Mouse (Mus musculus) heart, embryonic 14.5 days (tissue): ENCODE measurements around the gene Trappc6a. TPM values are rescaled to one million over a fixed set of nuclear protein-coding genes. Genes with fewer than 3 reads are reported as not detected.
A peak's percentile ranks its signal among the peaks of the same experiment; 100 is the strongest.

Experiments
- ATAC-seq: fragments of 200-750 bp; cut with Nextera tagmentation; 2 replicates; pipeline ENCODE4 v1.8.0; 2017; ENCODE audit warnings: low read depth, moderate TSS enrichment; ENCODE audit not compliant: insufficient number of reproducible peaks, insufficient read depth, low FRiP score
- H3K27ac ChIP-seq, 2 experiments: fragments of 200-500 bp in 1 of 2; fragments of 300-500 bp in 1 of 2; sonication (generic) in 1 of 2; replicated peaks in 1 of 2; 2 replicates each; pipeline ENCODE4 v1.5.1; 2012 to 2014; ENCODE audit warnings: low read depth in 2 of 2, low read length in 2 of 2, control low read depth in 1 of 2, mild to moderate bottlenecking in 1 of 2, mixed read lengths in 1 of 2; ENCODE audit not compliant: control insufficient read depth in 1 of 2, insufficient read depth in 1 of 2
- H3K27me3 ChIP-seq: fragments of 300-500 bp; sonication (generic); 2 replicates; pipeline ENCODE4 v1.6.1; 2014; ENCODE audit warnings: mild to moderate bottlenecking, low read length, control low read depth; ENCODE audit not compliant: control insufficient read depth, insufficient read depth
- H3K36me3 ChIP-seq: fragments of 300-500 bp; sonication (generic); 2 replicates; pipeline ENCODE4 v1.6.1; 2014; ENCODE audit warnings: mild to moderate bottlenecking, control low read depth, low read length, mixed read lengths; ENCODE audit not compliant: control insufficient read depth, insufficient read depth
- H3K4me1 ChIP-seq, 2 experiments: fragments of 200-500 bp in 1 of 2; fragments of 300-500 bp in 1 of 2; sonication (generic) in 1 of 2; 2 replicates each; pipeline ENCODE4 v1.6.1; 2012 to 2014; ENCODE audit warnings: low read length in 2 of 2, control low read depth in 1 of 2, mixed read lengths in 1 of 2; ENCODE audit not compliant: control insufficient read depth in 2 of 2, insufficient read depth in 2 of 2
- H3K4me2 ChIP-seq: fragments of 300-500 bp; sonication (generic); 2 replicates; pipeline ENCODE4 v1.6.1; 2014; ENCODE audit warnings: mild to moderate bottlenecking, low read length
- H3K4me3 ChIP-seq, 2 experiments: fragments of 200-500 bp in 1 of 2; fragments of 300-500 bp in 1 of 2; sonication (generic) in 1 of 2; 2 replicates each; pipeline ENCODE4 v1.5.1; 2012 to 2014; ENCODE audit warnings: low read length in 2 of 2, mild to moderate bottlenecking in 2 of 2, control low read depth in 1 of 2, low read depth in 1 of 2, moderate library complexity in 1 of 2; ENCODE audit not compliant: control insufficient read depth in 1 of 2, insufficient read depth in 1 of 2
- H3K9ac ChIP-seq: fragments of 300-500 bp; sonication (generic); 2 replicates; pipeline ENCODE4 v1.6.1; 2014; ENCODE audit warnings: mild to moderate bottlenecking, low read length
- H3K9me3 ChIP-seq: fragments of 300-500 bp; sonication (generic); 2 replicates; pipeline ENCODE4 v1.6.1; 2016; ENCODE audit warnings: low read length, control low read depth; ENCODE audit not compliant: control insufficient read depth
- WGBS: fragments of 180-500 bp; shearing (Covaris S2); extraction: QIAGEN DNeasy Blood & Tissue Kit; methylation state at CpG from one replicate; pipeline ENCODE4 v1.1.7; 2014; 5-methylcytosine and 5-hydroxymethylcytosine counted together
- polyA plus RNA-seq: library from polyadenylated mRNA; unstranded; fragments of >200 nt; fragmentation: Nextera tagmentation; extraction: Ambion mirVana; gene quantifications from 2 replicates; pipeline ENCODE4 v1.2.1, GENCODE M21; 2014

Trappc6a gene
- polyA plus RNA-seq, 1 experiment from 2014 or later = 92.9 TPM

DNA sequence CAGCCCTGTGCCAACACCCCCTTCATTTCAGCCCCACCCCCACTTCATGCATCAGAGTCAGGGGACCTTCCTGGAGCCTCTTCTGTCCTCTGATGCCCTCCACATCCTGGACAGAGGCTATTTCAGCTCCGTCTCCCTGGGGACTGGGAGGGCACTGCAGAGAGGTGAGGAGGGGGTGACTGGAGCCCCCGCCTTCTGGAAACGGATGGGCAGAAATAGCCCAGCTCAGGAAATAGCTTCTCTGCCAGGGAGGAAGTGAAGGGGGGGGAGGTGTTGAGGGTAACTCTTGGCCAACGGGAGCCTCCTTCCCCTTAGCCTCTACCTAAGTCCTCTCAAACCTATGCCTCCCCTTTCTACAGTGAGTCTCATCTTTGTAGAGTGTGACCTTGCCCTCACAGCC is 35.8 kb upstream of the Trappc6a start:
- Histone ChIP-seq H3K4me1 (peaks cover 3 to 8% of the 10 kb centered on the region in 2 experiments; a peak in 3 of 4 replicates), H3K36me3 (no peaks in the 10 kb centered on the region), H3K4me3 (no peak overlapping the region), H3K9me3 (no peaks in the 10 kb centered on the region), H3K9ac (no peak overlapping the region), H3K27ac (no peak overlapping the region), H3K27me3 (peaks cover 55% of the 10 kb centered on the region), H3K4me2 (no peak overlapping the region)
- WGBS = 16% methylated on average over 4 of the region's 4 CpGs
- no peak for ATAC-seq

DNA sequence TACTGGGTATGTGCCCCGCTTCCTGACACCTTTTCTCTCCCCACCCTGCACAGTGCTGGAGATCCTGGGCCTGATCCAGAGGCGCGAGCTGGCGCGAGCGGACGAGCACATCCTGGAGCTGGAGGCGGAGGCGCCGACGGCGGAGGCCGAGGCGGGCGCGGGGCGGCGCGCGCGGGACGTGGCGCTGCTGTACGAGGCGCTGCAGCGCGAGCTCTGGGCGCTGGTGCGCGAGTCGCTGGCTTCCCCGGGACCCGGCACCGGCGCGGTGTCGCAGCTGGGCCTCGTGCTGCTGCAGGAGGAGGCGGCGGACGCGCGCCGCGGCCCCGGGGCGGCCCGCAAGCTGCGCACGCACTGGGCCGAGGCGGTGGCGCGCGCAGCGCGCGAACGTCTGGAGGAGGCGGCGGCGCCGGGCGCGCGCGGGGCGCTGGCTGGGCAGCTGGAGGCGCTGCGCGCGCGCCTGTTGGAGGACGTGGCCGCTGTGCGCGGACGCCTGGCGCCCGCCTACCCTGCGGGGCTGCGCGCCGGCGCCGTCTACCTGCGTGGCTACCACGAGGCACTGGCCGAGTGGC is 34.2 kb upstream of the Trappc6a start:
- WGBS = 1% methylated on average over 78 of the region's 89 CpGs
- H3K4me1 ChIP-seq = peaks cover 8% of the 10 kb centered on the region in 2 experiments; a peak in 3 of 4 replicates
- H3K4me2 ChIP-seq = peak overlapping the region; percentile 92
- peak overlapping the region in 1 of 2 experiments; percentile 57; a peak in 3 of 4 replicates for H3K27ac ChIP-seq
- H3K9me3 ChIP-seq = no peaks in the 10 kb centered on the region
- H3K36me3 ChIP-seq = no peaks in the 10 kb centered on the region
- ATAC-seq = peak; percentile 73
- peak overlapping the region; percentile 55 to 75 for H3K4me3 ChIP-seq
- H3K27me3 ChIP-seq = peaks cover 57% of the 10 kb centered on the region
- peak overlapping the region; percentile 78 for H3K9ac ChIP-seq

DNA sequence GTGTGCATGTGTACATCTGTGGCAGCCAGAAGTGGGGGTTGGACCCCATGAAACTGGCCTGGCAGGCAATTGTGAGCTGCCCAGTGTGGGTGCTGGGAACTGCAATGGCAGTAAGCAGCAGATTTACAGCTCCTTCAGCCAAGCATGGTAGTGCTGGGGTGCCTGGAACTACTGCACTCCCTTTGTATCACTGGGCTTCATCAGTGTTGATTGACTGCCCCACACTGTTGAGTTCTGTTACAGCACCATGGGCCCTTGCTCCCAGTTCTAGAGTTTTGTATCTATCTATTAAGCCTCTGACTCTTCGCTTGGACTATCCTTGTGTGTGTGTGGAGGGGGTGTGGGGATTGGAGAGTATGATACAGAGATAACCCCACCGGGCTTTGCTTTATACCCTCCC is 31.1 kb upstream of the Trappc6a start:
- H3K27ac ChIP-seq = no peak overlapping the region; a peak in 1 of 4 replicates
- no peak overlapping the region for H3K9ac ChIP-seq
- H3K4me3 ChIP-seq = no peak overlapping the region
- H3K9me3 ChIP-seq = no peaks in the 10 kb centered on the region
- peaks cover 32% of the 10 kb centered on the region for H3K27me3 ChIP-seq
- no peaks in the 10 kb centered on the region for H3K36me3 ChIP-seq
- H3K4me1 ChIP-seq = peaks cover 8% of the 10 kb centered on the region in 2 experiments; a peak in 3 of 4 replicates
- H3K4me2 ChIP-seq = no peak overlapping the region
- 45% methylated on average over 2 of the region's 2 CpGs for WGBS
- no peak for ATAC-seq

DNA sequence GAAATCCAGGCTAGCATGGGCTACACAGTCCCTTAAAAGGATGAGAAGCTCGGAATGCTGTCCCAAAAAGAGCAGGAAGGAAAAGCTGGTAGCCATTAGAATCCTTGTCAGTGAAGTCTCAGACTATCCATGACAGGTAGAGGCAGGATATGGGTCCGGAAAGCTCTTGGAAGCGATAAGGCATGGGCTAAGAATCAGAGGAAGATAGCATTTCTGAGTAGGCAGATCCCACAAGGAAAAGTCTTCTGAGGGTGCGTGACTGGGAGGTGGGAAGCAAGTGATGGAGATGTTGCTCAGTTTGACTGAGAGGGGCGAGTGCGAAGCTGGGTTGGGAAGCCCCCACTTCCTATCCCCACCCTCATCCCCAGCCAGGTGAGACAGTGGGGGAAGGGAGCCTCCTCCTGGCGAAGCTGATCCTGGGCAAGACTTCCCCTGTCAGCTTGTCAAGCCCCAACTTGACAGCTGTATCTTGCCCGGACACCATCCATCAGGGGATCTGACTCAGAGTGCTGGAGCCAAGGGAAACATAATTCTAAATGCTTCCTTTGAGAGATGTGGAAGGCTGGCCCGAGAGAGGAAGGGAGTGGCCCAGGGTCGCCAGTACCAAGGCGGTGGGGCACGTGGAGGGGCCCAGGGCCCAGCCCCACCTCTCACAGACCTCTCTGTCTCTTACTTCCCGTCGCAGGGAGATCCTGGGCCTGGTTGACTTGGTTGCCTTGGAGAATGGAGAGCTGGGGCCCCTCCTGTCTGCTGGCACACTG is 30.4 kb upstream of the Trappc6a start:
- ATAC-seq = no peak
- 20% methylated on average over 13 of the region's 14 CpGs for WGBS

DNA sequence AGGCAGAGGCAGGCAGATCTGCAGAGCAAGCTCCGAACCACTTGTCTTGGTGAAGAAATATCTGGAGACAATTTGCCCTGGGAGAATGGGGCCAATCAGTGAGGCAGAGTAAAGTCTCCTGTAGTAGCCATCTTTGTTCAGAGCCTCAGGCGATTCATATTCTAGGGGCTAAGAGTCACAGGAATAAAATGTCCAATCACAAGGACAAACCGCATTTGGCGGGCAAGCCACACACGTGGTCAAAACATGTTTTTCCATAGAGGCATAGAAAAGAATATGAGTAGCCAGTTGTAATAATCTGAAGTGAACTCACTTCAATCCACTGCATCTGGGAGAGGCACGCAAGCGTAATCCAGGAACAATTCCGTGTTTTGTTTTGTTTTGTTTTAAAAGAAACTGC is 24.9 kb upstream of the Trappc6a start:
- H3K27ac ChIP-seq = no peak overlapping the region
- H3K36me3 ChIP-seq = no peaks in the 10 kb centered on the region
- H3K9ac ChIP-seq = no peak overlapping the region
- no peaks in the 10 kb centered on the region for H3K4me1 ChIP-seq
- WGBS = 83% methylated on average over 8 of the region's 8 CpGs
- peaks cover 10% of the 10 kb centered on the region for H3K27me3 ChIP-seq
- H3K4me3 ChIP-seq = no peak overlapping the region
- no peaks in the 10 kb centered on the region for H3K9me3 ChIP-seq
- H3K4me2 ChIP-seq = no peak overlapping the region
- ATAC-seq = no peak

More for the DNA sequence above, 30.4 kb upstream of the Trappc6a start:
- peaks cover 24% of the 10 kb centered on the region for H3K27me3 ChIP-seq
- no peak overlapping the region; a peak in 1 of 4 replicates for H3K27ac ChIP-seq
- H3K4me1 ChIP-seq = peaks cover 4 to 5% of the 10 kb centered on the region in 2 experiments; a peak in 3 of 4 replicates
- H3K9ac ChIP-seq = no peak overlapping the region
- H3K9me3 ChIP-seq = no peaks in the 10 kb centered on the region
- no peak overlapping the region for H3K4me2 ChIP-seq
- H3K4me3 ChIP-seq = no peak overlapping the region
- no peaks in the 10 kb centered on the region for H3K36me3 ChIP-seq

DNA sequence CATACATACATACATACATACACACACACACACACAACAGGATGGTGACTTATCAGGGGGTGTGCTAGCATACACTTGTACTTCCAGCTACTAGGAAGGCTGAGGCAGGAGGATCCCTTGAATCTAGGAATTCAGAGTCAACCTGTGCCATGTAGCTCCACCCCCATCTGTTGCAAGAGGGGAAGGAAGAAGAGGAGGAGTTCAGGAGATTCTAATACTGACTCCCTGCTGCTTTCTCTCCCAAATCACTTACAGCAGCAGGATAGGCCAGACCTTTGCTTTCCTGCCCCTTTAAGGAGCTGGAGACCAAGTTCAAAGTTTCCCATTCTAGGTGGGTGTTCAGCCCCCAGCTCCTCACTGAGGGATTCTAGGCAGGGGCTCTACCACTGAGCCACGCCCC is 22.7 kb upstream of the Trappc6a start:
- 70% methylated on average over 1 of the region's 1 CpGs for WGBS
- no peak for ATAC-seq
- H3K27me3 ChIP-seq = peaks cover 31% of the 10 kb centered on the region

DNA sequence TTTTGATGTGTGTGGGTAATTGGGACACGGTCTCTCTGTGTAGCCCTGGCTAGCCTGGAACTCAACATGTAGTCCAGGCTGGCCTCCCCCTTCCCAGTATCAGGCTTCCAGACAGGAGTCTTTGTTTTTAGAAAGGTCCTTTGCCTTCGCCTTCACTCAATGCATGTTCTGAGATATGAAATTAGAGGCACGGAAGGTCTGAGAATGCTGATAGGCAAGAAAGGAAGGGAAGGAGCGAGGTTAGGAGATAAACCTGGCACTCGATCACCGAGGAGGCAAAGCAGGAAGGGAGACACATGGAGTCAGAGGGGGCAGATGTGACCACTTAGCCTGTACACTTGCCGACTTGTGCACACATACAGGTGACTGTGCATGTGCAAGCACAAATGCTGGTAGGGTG is 21.6 kb upstream of the Trappc6a start:
- no peak for ATAC-seq
- H3K9me3 ChIP-seq = no peaks in the 10 kb centered on the region
- no peaks in the 10 kb centered on the region for H3K36me3 ChIP-seq
- no peak overlapping the region for H3K4me3 ChIP-seq
- H3K27ac ChIP-seq = no peak overlapping the region
- peaks cover 41% of the 10 kb centered on the region for H3K27me3 ChIP-seq
- peaks cover 2 to 4% of the 10 kb centered on the region in 2 experiments; a peak in 2 of 4 replicates for H3K4me1 ChIP-seq
- no peak overlapping the region for H3K4me2 ChIP-seq
- H3K9ac ChIP-seq = no peak overlapping the region
- WGBS = 65% methylated on average over 7 of the region's 7 CpGs

More for the DNA sequence above, 22.7 kb upstream of the Trappc6a start:
- peaks cover 0 to 4% of the 10 kb centered on the region in 2 experiments; a peak in 1 of 4 replicates for H3K4me1 ChIP-seq
- no peak overlapping the region for H3K4me2 ChIP-seq
- no peaks in the 10 kb centered on the region for H3K36me3 ChIP-seq
- H3K9me3 ChIP-seq = no peaks in the 10 kb centered on the region
- no peak overlapping the region for H3K4me3 ChIP-seq
- H3K9ac ChIP-seq = no peak overlapping the region
- H3K27ac ChIP-seq = no peak overlapping the region
